Mouse (Mus musculus) olfactory bulb, adult 2 months (tissue): ENCODE results near the gene Cenpv.

Experiments
- CTCF ChIP-seq: fragments of 200-500 bp; IDR thresholded peaks from 2 replicates; pipeline ENCODE4 v1.5.1; 2012; ENCODE audit warnings: low read depth, mild to moderate bottlenecking, low read length, moderate library complexity; ENCODE audit not compliant: insufficient read depth
- POLR2A ChIP-seq: fragments of 200-500 bp; IDR thresholded peaks from 2 replicates; pipeline ENCODE4 v1.6.1; 2012; ENCODE audit warnings: mild to moderate bottlenecking, low read depth, low read length, moderate library complexity; ENCODE audit not compliant: insufficient read depth

DNA sequence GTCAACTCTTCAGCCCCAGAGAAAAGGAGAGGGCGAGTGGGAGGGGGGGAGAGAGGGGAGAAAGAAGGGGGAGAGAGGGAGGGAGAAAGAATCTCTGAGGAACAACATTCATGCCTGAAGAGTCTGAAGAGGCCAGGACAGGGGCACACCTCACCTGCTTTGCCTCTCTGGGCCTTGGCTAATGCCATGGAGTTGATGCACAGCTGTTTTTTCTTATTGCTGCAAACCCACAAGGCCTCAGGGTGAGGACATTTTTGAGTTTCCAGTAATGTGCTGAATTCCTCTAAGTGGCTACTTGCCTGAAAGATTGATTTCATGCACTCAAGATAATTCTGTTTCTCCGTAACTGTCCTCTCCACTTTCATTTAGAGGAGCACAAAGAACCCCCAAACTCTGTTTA lies 19.1 kb upstream of the Cenpv start:
- TF ChIP-seq CTCF (no peak), POLR2A (no peak)
